In the genomic region with DNA sequence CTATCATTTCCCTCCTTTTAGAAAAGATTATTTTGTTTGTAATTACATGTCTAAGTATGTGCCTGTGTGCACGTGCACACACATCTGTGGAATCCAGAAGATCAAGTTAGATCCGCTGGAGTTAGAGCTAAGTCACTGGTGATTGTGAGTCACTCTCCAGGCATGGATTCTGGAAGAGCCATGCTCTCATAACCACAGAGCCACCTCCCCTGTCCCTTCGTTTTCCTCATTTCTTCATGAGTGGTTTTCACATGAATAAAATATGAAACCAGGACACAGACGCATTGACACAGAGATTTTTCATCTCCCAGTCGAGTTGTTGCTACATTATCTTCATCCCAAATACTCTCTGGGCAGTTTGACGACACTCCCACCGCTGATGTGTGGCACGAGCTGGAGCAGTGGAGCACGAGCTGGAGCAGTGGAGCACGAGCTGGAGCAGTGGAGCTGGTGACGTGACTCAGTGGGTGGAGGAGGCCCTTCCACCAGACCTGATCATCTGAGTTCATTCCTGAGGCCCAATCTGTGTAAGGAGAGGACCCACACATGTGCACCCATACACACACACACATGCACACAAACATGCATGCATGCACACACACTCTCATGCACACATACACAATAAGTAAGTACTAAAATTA, we compare ENCODE assay signal across 26 mouse cellular contexts.
DNase-seq lines count a peak whose midpoint lies in the region; ATAC-seq lines count a peak whose summit lies in the region.
"Had no signal": no experiment of that assay in that cellular context is flagged by ENCODE, and none has a peak within 500 bp of the region (broad histone marks: within the 10 kb centered on the region; RNA-seq: fewer than 3 reads in every experiment).

No protein-coding gene starts in this region.

- ATAC-seq in heart, embryonic 11.5 days (replicated peaks; ENCODE audit: insufficient number of reproducible peaks, low FRiP score, low TSS enrichment), result no peak
- no peak for ATAC-seq in erythroblast, adult 5-6 weeks (replicated peaks; ENCODE audit: low FRiP score, poor library complexity, severe bottlenecking)
- ATAC-seq in CD4-positive, CD25-positive, alpha-beta regulatory T cell, adult 4 months, result no peak
- ATAC-seq: forebrain, embryonic 16.5 days; hindbrain, embryonic 16.5 days; intestine, embryonic 15.5 days; midbrain, embryonic 15.5 days had no signal

- peak; percentile 44 for DNase-seq in heart, adult 11 months
- DNase-seq in Muller cell, postnatal 12 days (ENCODE audit: inconsistent ontology term), result peak; percentile 68
- peak; percentile 35 for DNase-seq in kidney, postnatal 10 days
- DNase-seq in retina, postnatal 1 day, result peak; percentile 38
- no peak for DNase-seq in cerebellum, postnatal 25 days
- DNase-seq: adrenal gland, adult 2 months; cerebellum, adult 11-12 months; cerebellum, postnatal 10 days; gastrocnemius, postnatal 10 days; heart, postnatal 10 days; lung, postnatal 4 days; right cerebral cortex, postnatal 14 days; thymus, adult 18-20 months had no signal

- no peak overlapping the region for H3K27ac ChIP-seq in heart, embryonic 11.5 days (ENCODE audit: low read depth, low read length)
- H3K27ac ChIP-seq: embryonic facial prominence, embryonic 15.5 days; forebrain, embryonic 10.5 days; hindbrain, embryonic 10.5 days; intestine, embryonic 15.5 days; layer of hippocampus, adult 2 months; midbrain, embryonic 15.5 days had no signal

- no peak overlapping the region for H3K4me3 ChIP-seq in heart, embryonic 11.5 days (ENCODE audit: low read depth, low read length)
- H3K4me3 ChIP-seq: embryonic facial prominence, embryonic 15.5 days; forebrain, embryonic 10.5 days; heart, embryonic 12.5 days; hindbrain, embryonic 10.5 days; intestine, embryonic 15.5 days; layer of hippocampus, adult 2 months; midbrain, embryonic 15.5 days; myocyte had no signal

- H3K9ac ChIP-seq in heart, embryonic 11.5 days (ENCODE audit: low read depth, low read length), result no peak overlapping the region
- H3K9ac ChIP-seq: embryonic facial prominence, embryonic 15.5 days; heart, embryonic 12.5 days; intestine, embryonic 15.5 days; midbrain, embryonic 15.5 days had no signal

- no peaks in the 10 kb centered on the region for H3K36me3 ChIP-seq in heart, embryonic 11.5 days (ENCODE audit: control insufficient read depth, insufficient read depth, low read length)
- H3K36me3 ChIP-seq: embryonic facial prominence, embryonic 15.5 days; forebrain, embryonic 10.5 days; heart, embryonic 12.5 days; hindbrain, embryonic 10.5 days; intestine, embryonic 15.5 days; midbrain, embryonic 15.5 days had no signal

- H3K4me2 ChIP-seq in heart, embryonic 11.5 days, result no peak overlapping the region
- H3K4me2 ChIP-seq: embryonic facial prominence, embryonic 15.5 days; heart, embryonic 12.5 days; intestine, embryonic 15.5 days; midbrain, embryonic 15.5 days had no signal

- no peaks in the 10 kb centered on the region for H3K4me1 ChIP-seq in heart, embryonic 11.5 days (ENCODE audit: control insufficient read depth, insufficient read depth, low read length)
- H3K4me1 ChIP-seq: embryonic facial prominence, embryonic 15.5 days; forebrain, embryonic 10.5 days; heart, embryonic 12.5 days; hindbrain, embryonic 10.5 days; intestine, embryonic 15.5 days; midbrain, embryonic 15.5 days had no signal

- WGBS in heart, embryonic 11.5 days (ENCODE audit: insufficient replicate concordance), result 74% methylated on average over 11 of the region's 11 CpGs

- H3K9me3 ChIP-seq in heart, embryonic 11.5 days (replicated peaks; ENCODE audit: control insufficient read depth, low read length), result 0 out of 2 replicates have a peak, but pooled peaks cover 2% of the 10 kb centered on the region
- H3K9me3 ChIP-seq: embryonic facial prominence, embryonic 15.5 days; forebrain, embryonic 10.5 days; hindbrain, embryonic 10.5 days; intestine, embryonic 15.5 days; midbrain, embryonic 15.5 days had no signal

- H3K27me3 ChIP-seq in heart, embryonic 11.5 days (ENCODE audit: control insufficient read depth, insufficient read depth, low read length), result no peaks in the 10 kb centered on the region
- H3K27me3 ChIP-seq: embryonic facial prominence, embryonic 15.5 days; heart, embryonic 12.5 days; intestine, embryonic 15.5 days; midbrain, embryonic 15.5 days had no signal

Comparison
In these comparisons a context has a peak if more than half of its experiments do, and no peak if none do; other contexts are left out.
1. DNase-seq: peak in heart, adult 11 months (single experiment), Muller cell, postnatal 12 days (single experiment), kidney, postnatal 10 days (single experiment) and retina, postnatal 1 day (single experiment); none in cerebellum, postnatal 25 days (0 of 2).